Mouse (Mus musculus): ENCODE results near the gene E130116L18Rik.
A peak's percentile ranks its signal among the peaks of the same experiment; 100 is the strongest.

DNA sequence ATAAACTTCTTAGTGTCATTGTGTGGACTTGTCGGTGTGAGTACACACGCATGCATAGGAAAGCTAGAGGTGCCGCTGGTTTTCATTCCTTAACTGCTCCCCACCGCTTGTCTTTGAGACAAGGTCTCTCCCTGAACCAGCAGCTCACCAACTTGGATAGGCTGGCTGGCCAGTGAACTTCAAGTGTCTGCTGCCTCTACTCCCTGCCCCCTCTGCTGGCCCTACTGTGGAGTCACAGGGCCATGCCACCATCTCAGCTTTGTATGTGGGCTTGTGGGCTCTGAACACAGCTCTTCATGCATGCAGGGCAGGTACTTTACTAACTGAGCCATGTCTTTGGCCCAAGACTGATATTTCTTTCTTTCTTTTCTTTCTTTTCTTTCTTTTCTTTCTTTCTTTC lies 43.7 kb downstream of the E130116L18Rik start:
- peak; percentile 13; the same call in 1 of the 2 replicates for TF ChIP-seq CTCF (conservative IDR thresholded peaks at IDR 0.05; ENCODE audit: low read length)
- TF ChIP-seq NANOG (IDR thresholded peaks at IDR 0.05; ENCODE audit: borderline replicate concordance, low read length), result no peak
- no peak for TF ChIP-seq POU5F1 (IDR thresholded peaks at IDR 0.05; ENCODE audit: borderline replicate concordance, low read length)
